Mouse (Mus musculus): Measurements from ENCODE around the gene Nedd9. TPM values are rescaled to one million over a fixed set of nuclear protein-coding genes. Genes with fewer than 3 reads are reported as not detected.

Gene Nedd9
- polyA plus RNA-seq, 1 experiment from 2014 or later: 27.7 TPM

GRCm38 (mm10) chr13:41334641-41335000 is 152.5 kb downstream of the Nedd9 start:
- peak; percentile 47 for DNase-seq (ENCODE audit: low spot score)
- H3K27me3 ChIP-seq (replicated peaks; ENCODE audit: control insufficient read depth, insufficient read depth, low read length): no peaks in the 10 kb centered on the region
- H3K9me3 ChIP-seq (replicated peaks; ENCODE audit: control insufficient read depth, low read length): no peaks in the 10 kb centered on the region
- H3K27ac ChIP-seq (ENCODE audit: low read depth, low read length): no peak overlapping the region; the same call in 1 of the 2 replicates
- ATAC-seq: no peak
- 44% methylated on average over 5 of the region's 5 CpGs for WGBS
- no peak overlapping the region for H3K9ac ChIP-seq (ENCODE audit: low read length)
- no peak overlapping the region for H3K4me2 ChIP-seq (ENCODE audit: low read length)
- H3K4me1 ChIP-seq (ENCODE audit: control insufficient read depth, insufficient read depth, low read length): peaks cover 16% of the 10 kb centered on the region
- H3K36me3 ChIP-seq (ENCODE audit: control insufficient read depth, insufficient read depth, low read length): peaks cover 18% of the 10 kb centered on the region
- no peak overlapping the region for H3K4me3 ChIP-seq (ENCODE audit: low read depth, low read length)

- Histone ChIP-seq H3K36me3 (ENCODE audit: control insufficient read depth, insufficient read depth, low read length) (peaks cover 18% of the 10 kb centered on the region), H3K9me3 (replicated peaks; ENCODE audit: control insufficient read depth, low read length) (no peaks in the 10 kb centered on the region), H3K4me3 (ENCODE audit: low read depth, low read length) (no peak overlapping the region), H3K27me3 (replicated peaks; ENCODE audit: control insufficient read depth, insufficient read depth, low read length) (no peaks in the 10 kb centered on the region), H3K4me1 (ENCODE audit: control insufficient read depth, insufficient read depth, low read length) (peaks cover 12% of the 10 kb centered on the region), H3K4me2 (ENCODE audit: low read length) (no peak overlapping the region), H3K9ac (ENCODE audit: low read length) (no peak overlapping the region), H3K27ac (ENCODE audit: low read depth, low read length) (no peak overlapping the region; the same call in 1 of the 2 replicates)
- WGBS: 79% methylated on average over 14 of the region's 14 CpGs
- ATAC-seq: no peak
- no peak for DNase-seq (ENCODE audit: low spot score)
Measured at GRCm38 (mm10) chr13:41333889-41334640, 153.1 kb downstream of the Nedd9 start.

- H3K27me3 ChIP-seq (replicated peaks; ENCODE audit: control insufficient read depth, insufficient read depth, low read length): no peaks in the 10 kb centered on the region
- H3K9me3 ChIP-seq (replicated peaks; ENCODE audit: control insufficient read depth, low read length): no peaks in the 10 kb centered on the region
- 0 out of 2 replicates have a peak, but pooled peaks cover 7% of the 10 kb centered on the region for H3K36me3 ChIP-seq (ENCODE audit: control insufficient read depth, insufficient read depth, low read length)
- WGBS: 93% methylated on average over 7 of the region's 7 CpGs
- DNase-seq (ENCODE audit: low spot score): no peak
- peaks cover 23% of the 10 kb centered on the region for H3K4me1 ChIP-seq (ENCODE audit: control insufficient read depth, insufficient read depth, low read length)
- no peak overlapping the region for H3K27ac ChIP-seq (ENCODE audit: low read depth, low read length)
- ATAC-seq: no peak
- no peak overlapping the region for H3K4me2 ChIP-seq (ENCODE audit: low read length)
- H3K4me3 ChIP-seq (ENCODE audit: low read depth, low read length): no peak overlapping the region
- H3K9ac ChIP-seq (ENCODE audit: low read length): no peak overlapping the region
Measured at GRCm38 (mm10) chr13:41331671-41332340, 155.4 kb downstream of the Nedd9 start.

GRCm38 (mm10) chr13:41330589-41331345 is 156.4 kb downstream of the Nedd9 start:
- DNase-seq (ENCODE audit: low spot score) (no peak), ATAC-seq (no peak)
- 0 out of 2 replicates have a peak, but pooled peaks cover 7% of the 10 kb centered on the region for H3K36me3 ChIP-seq (ENCODE audit: control insufficient read depth, insufficient read depth, low read length)
- H3K9ac ChIP-seq (ENCODE audit: low read length): no peak overlapping the region
- 78% methylated on average over 11 of the region's 11 CpGs for WGBS
- no peaks in the 10 kb centered on the region for H3K27me3 ChIP-seq (replicated peaks; ENCODE audit: control insufficient read depth, insufficient read depth, low read length)
- no peak overlapping the region for H3K4me2 ChIP-seq (ENCODE audit: low read length)
- no peak overlapping the region for H3K4me3 ChIP-seq (ENCODE audit: low read depth, low read length)
- peaks cover 23% of the 10 kb centered on the region for H3K4me1 ChIP-seq (ENCODE audit: control insufficient read depth, insufficient read depth, low read length)
- H3K9me3 ChIP-seq (replicated peaks; ENCODE audit: control insufficient read depth, low read length): no peaks in the 10 kb centered on the region
- no peak overlapping the region for H3K27ac ChIP-seq (ENCODE audit: low read depth, low read length)

- Histone ChIP-seq H3K4me2 (ENCODE audit: low read length) (no peak overlapping the region), H3K4me3 (ENCODE audit: low read depth, low read length) (no peak overlapping the region), H3K9ac (ENCODE audit: low read length) (no peak overlapping the region), H3K27me3 (replicated peaks; ENCODE audit: control insufficient read depth, insufficient read depth, low read length) (no peaks in the 10 kb centered on the region), H3K9me3 (replicated peaks; ENCODE audit: control insufficient read depth, low read length) (no peaks in the 10 kb centered on the region), H3K4me1 (ENCODE audit: control insufficient read depth, insufficient read depth, low read length) (peaks cover 23% of the 10 kb centered on the region), H3K36me3 (ENCODE audit: control insufficient read depth, insufficient read depth, low read length) (0 out of 2 replicates have a peak, but pooled peaks cover 7% of the 10 kb centered on the region), H3K27ac (ENCODE audit: low read depth, low read length) (no peak overlapping the region)
- DNase-seq (ENCODE audit: low spot score) (no peak), ATAC-seq (no peak)
- 85% methylated on average over 4 of the region's 4 CpGs for WGBS
Measured at GRCm38 (mm10) chr13:41330051-41330450, 157.1 kb downstream of the Nedd9 start.

- Histone ChIP-seq H3K4me1 (ENCODE audit: control insufficient read depth, insufficient read depth, low read length) (peaks cover 12% of the 10 kb centered on the region), H3K9ac (ENCODE audit: low read length) (no peak overlapping the region), H3K36me3 (ENCODE audit: control insufficient read depth, insufficient read depth, low read length) (0 out of 2 replicates have a peak, but pooled peaks cover 7% of the 10 kb centered on the region), H3K27me3 (replicated peaks; ENCODE audit: control insufficient read depth, insufficient read depth, low read length) (no peaks in the 10 kb centered on the region), H3K9me3 (replicated peaks; ENCODE audit: control insufficient read depth, low read length) (no peaks in the 10 kb centered on the region), H3K4me3 (ENCODE audit: low read depth, low read length) (no peak overlapping the region), H3K27ac (ENCODE audit: low read depth, low read length) (no peak overlapping the region), H3K4me2 (ENCODE audit: low read length) (no peak overlapping the region)
- ATAC-seq: no peak
- DNase-seq (ENCODE audit: low spot score): no peak
- WGBS: 53% methylated on average over 2 of the region's 2 CpGs
Measured at GRCm38 (mm10) chr13:41328481-41328880, 158.7 kb downstream of the Nedd9 start.

GRCm38 (mm10) chr13:41327546-41327945 is 159.6 kb downstream of the Nedd9 start:
- ATAC-seq: peak; percentile 46; the same call in 1 of the 2 replicates

GRCm38 (mm10) chr13:41326134-41326533 is 161.0 kb downstream of the Nedd9 start:
- 88% methylated on average over 4 of the region's 4 CpGs for WGBS
- ATAC-seq: no peak
- H3K9ac ChIP-seq (ENCODE audit: low read length): no peak overlapping the region

More at GRCm38 (mm10) chr13:41327546-41327945, 159.6 kb downstream of the Nedd9 start:
- no peak overlapping the region for H3K4me2 ChIP-seq (ENCODE audit: low read length)
- no peaks in the 10 kb centered on the region for H3K9me3 ChIP-seq (replicated peaks; ENCODE audit: control insufficient read depth, low read length)
- no peak overlapping the region for H3K27ac ChIP-seq (ENCODE audit: low read depth, low read length)
- H3K4me3 ChIP-seq (ENCODE audit: low read depth, low read length): no peak overlapping the region
- WGBS: 26% methylated on average over 7 of the region's 7 CpGs
- H3K9ac ChIP-seq (ENCODE audit: low read length): no peak overlapping the region
- no peaks in the 10 kb centered on the region for H3K27me3 ChIP-seq (replicated peaks; ENCODE audit: control insufficient read depth, insufficient read depth, low read length)
- peak; percentile 41 for DNase-seq (ENCODE audit: low spot score)
- peaks cover 12% of the 10 kb centered on the region for H3K4me1 ChIP-seq (ENCODE audit: control insufficient read depth, insufficient read depth, low read length)
- 0 out of 2 replicates have a peak, but pooled peaks cover 6% of the 10 kb centered on the region for H3K36me3 ChIP-seq (ENCODE audit: control insufficient read depth, insufficient read depth, low read length)

More at GRCm38 (mm10) chr13:41326134-41326533, 161.0 kb downstream of the Nedd9 start:
- Histone ChIP-seq H3K9me3 (replicated peaks; ENCODE audit: control insufficient read depth, low read length) (no peaks in the 10 kb centered on the region), H3K27ac (ENCODE audit: low read depth, low read length) (no peak overlapping the region), H3K36me3 (ENCODE audit: control insufficient read depth, insufficient read depth, low read length) (0 out of 2 replicates have a peak, but pooled peaks cover 5% of the 10 kb centered on the region), H3K27me3 (replicated peaks; ENCODE audit: control insufficient read depth, insufficient read depth, low read length) (no peaks in the 10 kb centered on the region), H3K4me2 (ENCODE audit: low read length) (no peak overlapping the region), H3K4me1 (ENCODE audit: control insufficient read depth, insufficient read depth, low read length) (peaks cover 18% of the 10 kb centered on the region), H3K4me3 (ENCODE audit: low read depth, low read length) (no peak overlapping the region)
- DNase-seq (ENCODE audit: low spot score): no peak
